Mouse (Mus musculus) CD4-positive, CD25-positive, alpha-beta regulatory T cell, adult 4 months (primary cell): ENCODE data around the gene Vgf. TPM values are rescaled to one million over a fixed set of nuclear protein-coding genes. Genes with fewer than 3 reads are reported as not detected.

ENCODE experiments used
- ATAC-seq: one replicate; pipeline ENCODE4 v1.8.0; 2017
- polyA plus RNA-seq, 2 experiments: library from polyadenylated mRNA; unstranded; fragments of 100-300 nt; shearing (Covaris generic); gene quantifications; one replicate each; pipeline ENCODE4 v1.2.1; 2017

The Vgf gene
- polyA plus RNA-seq, 2 experiments from 2014 or later, result not detected

DNA sequence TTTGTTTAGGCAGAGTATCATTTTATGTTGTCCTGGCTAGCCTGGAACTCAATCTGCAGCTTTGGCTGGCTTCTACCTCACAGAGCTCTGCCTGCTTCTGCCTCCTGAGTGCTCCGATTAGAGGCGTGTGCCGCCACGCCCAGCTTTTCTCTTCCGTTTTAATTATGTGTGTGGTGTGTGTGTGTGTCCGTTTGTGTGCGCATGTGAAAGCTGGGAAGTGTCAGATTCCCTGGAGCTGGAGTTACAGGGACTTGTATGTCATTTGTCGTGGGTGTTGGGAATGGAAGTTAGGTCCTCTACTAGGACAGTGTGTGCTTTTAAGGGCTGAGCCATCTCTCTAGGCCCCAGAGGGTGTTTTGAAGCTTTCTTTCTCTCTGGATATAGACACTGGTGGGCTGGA is 46.9 kb downstream of the Vgf start:
- no peak for ATAC-seq

DNA sequence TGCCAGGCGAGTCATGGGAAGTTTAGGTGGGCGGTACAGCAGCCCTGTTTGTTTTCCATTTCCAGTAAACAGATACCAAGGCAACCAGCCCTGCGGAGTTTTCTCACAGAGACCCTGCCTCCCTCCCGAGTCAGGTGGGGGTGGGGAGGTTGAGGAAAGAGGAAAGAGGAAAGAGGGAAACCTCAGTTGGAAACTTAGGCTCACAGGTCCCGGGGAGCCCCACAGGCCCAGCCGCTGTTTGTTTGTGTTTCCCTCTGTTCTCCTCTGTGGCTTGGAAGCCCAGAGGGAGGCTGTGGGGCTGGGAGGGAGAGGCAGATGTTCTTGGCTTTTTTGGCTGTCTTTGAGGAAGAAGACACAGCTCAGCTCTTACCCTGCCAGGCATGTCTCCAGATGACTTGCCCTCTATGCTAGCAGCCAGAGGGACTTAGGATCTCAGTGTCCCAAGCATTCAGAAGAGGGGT is 48.0 kb downstream of the Vgf start:
- ATAC-seq, result no peak

- ATAC-seq, result no peak
Measured at GRCm38 (mm10) chr5:137075726-137076125, 49.5 kb downstream of the Vgf start.

DNA sequence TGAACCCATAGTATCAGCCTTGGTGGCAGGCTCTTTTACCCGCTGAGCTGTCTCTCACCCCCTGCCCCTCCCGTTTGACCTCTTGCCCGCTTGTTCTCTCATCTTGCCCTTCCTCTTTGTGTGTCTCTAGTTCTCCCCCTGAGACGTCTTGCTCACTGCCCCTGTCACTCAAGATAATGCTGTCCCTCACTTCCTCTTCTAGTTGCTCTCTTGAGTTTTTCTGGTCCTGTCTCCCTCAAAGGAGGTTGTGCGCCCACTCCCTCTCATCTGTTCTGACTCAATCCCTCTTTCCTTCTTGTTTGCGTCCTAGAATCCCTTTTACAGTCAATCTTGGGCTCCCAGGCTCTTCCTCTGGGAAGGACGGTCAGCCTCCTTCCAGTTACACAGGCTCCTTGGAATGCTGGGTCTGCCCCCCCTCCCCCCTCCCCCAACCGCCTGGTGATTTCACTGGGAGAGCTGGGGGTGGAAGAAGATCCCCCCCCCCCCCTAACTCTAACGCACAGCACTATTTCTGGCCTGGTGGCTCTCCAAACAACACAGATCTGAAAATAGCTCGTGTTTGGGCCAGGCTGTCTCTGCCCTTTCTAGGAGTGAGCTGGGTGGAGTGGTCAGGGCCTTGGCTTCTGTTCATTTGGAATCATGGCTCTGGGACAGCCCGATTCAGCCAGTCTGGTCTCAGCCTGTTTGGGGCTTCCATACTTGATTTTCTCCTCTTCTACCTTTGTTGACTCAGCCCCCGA is 50.2 kb downstream of the Vgf start:
- no peak for ATAC-seq

GRCm38 (mm10) chr5:137077187-137077586 is 51.0 kb downstream of the Vgf start:
- no peak for ATAC-seq

GRCm38 (mm10) chr5:137078041-137078440 is 51.8 kb downstream of the Vgf start:
- no peak for ATAC-seq

DNA sequence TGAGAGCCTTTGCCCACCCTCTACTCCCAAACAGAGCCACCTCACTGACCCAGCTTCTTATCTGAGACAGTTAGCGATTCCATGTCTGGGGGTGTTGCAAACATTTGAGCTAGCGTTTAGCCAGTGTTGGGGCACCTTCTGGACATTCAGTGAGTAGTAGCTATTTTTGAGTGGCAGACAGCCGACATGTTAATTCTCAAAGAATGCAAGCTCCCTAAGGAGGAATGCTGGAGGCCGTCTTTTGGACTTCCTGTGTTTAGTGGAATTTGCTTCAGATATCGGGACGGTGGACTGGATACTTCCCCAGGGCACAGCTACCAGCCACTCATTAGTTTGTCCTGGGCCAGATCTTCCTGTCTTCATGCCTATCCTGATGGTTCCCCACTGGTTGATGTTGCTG is 52.4 kb downstream of the Vgf start:
- no peak for ATAC-seq

GRCm38 (mm10) chr5:137079849-137080248 is 53.7 kb downstream of the Vgf start:
- no peak for ATAC-seq

Other genes with a start within 250 kb of the Vgf start
- gene Col26a1, start 143.2 kb upstream of the Vgf start, polyA plus RNA-seq, result under 1 TPM in 1 of 2 experiments, not detected in 1; 0.41 TPM
- gene Ift22, start 118.2 kb upstream of the Vgf start, polyA plus RNA-seq, result 10 to 100 TPM; 12.5 to 14.1 TPM
- gene Fis1, start 73.1 kb upstream of the Vgf start, polyA plus RNA-seq, result 100 to 1,000 TPM; 390 to 404 TPM
- under 1 TPM in 1 of 2 experiments, not detected in 1; 0.34 TPM for gene Cldn15, start 59.8 kb upstream of the Vgf start, polyA plus RNA-seq
- 1 to 10 TPM; 4.4 to 8.8 TPM for gene Plod3, start 39.4 kb upstream of the Vgf start, polyA plus RNA-seq
- 10 to 100 TPM; 50.3 to 67.0 TPM for gene Znhit1, start 38.4 kb upstream of the Vgf start, polyA plus RNA-seq
- gene Ap1s1, start 19.7 kb downstream of the Vgf start, polyA plus RNA-seq, result 10 to 100 TPM; 62.2 to 84.9 TPM
- gene Serpine1, start 45.9 kb downstream of the Vgf start, polyA plus RNA-seq, result under 1 TPM in 1 of 2 experiments, not detected in 1; 0.20 TPM
- gene Trim56, start 89.8 kb downstream of the Vgf start, polyA plus RNA-seq, result 10 to 100 TPM; 15.1 to 18.5 TPM
- gene Muc3, start 122.9 kb downstream of the Vgf start, polyA plus RNA-seq, result not detected
- gene Muc3a, start 186.0 kb downstream of the Vgf start, polyA plus RNA-seq, result 1 to 10 TPM; 8.0 to 9.5 TPM